Mouse (Mus musculus): Measurements from ENCODE around the gene Pim3. TPM values are rescaled to one million over a fixed set of nuclear protein-coding genes. Genes with fewer than 3 reads are reported as not detected.
A peak's percentile ranks its signal among the peaks of the same experiment; 100 is the strongest.

Pim3 gene
- polyA plus RNA-seq, 1 experiment from 2014 or later = 45.6 TPM

GRCm38 (mm10) chr15:88854119-88854968, 7.6 kb upstream of the Pim3 start:
- Histone ChIP-seq H3K9me3 (no peaks in the 10 kb centered on the region), H3K27me3 (no peaks in the 10 kb centered on the region), H3K4me1 (replicated peaks) (peaks cover 22% of the 10 kb centered on the region), H3K9ac (0 out of 2 replicates have a peak overlapping the region, but pooled peaks have one; percentile 24), H3K4me3 (no peak overlapping the region), H3K27ac (no peak overlapping the region), H3K4me2 (no peak overlapping the region), H3K36me3 (no peaks in the 10 kb centered on the region)
- ATAC-seq (ENCODE audit: low FRiP score) = no peak
- 55% methylated on average over 6 of the region's 6 CpGs for WGBS

- Histone ChIP-seq H3K27ac (no peak overlapping the region), H3K27me3 (no peaks in the 10 kb centered on the region), H3K4me3 (no peak overlapping the region), H3K9me3 (no peaks in the 10 kb centered on the region), H3K36me3 (no peaks in the 10 kb centered on the region), H3K4me2 (no peak overlapping the region), H3K9ac (no peak overlapping the region), H3K4me1 (replicated peaks) (peaks cover 17% of the 10 kb centered on the region)
- WGBS = 82% methylated on average over 15 of the region's 15 CpGs
- ATAC-seq (ENCODE audit: low FRiP score) = no peak
Measured at GRCm38 (mm10) chr15:88854969-88855830, 6.8 kb upstream of the Pim3 start.

- Histone ChIP-seq H3K4me2 (no peak overlapping the region), H3K36me3 (no peaks in the 10 kb centered on the region), H3K9me3 (no peaks in the 10 kb centered on the region), H3K4me1 (replicated peaks) (peaks cover 11% of the 10 kb centered on the region), H3K27ac (no peak overlapping the region), H3K4me3 (no peak overlapping the region), H3K27me3 (no peaks in the 10 kb centered on the region), H3K9ac (no peak overlapping the region)
- no peak for ATAC-seq (ENCODE audit: low FRiP score)
- WGBS = 84% methylated on average over 6 of the region's 6 CpGs
Measured at GRCm38 (mm10) chr15:88855896-88856417, 6.0 kb upstream of the Pim3 start.

GRCm38 (mm10) chr15:88856613-88857012, 5.4 kb upstream of the Pim3 start:
- 88% methylated on average over 5 of the region's 5 CpGs for WGBS
- no peaks in the 10 kb centered on the region for H3K36me3 ChIP-seq
- no peak overlapping the region for H3K9ac ChIP-seq
- H3K27ac ChIP-seq = no peak overlapping the region
- no peaks in the 10 kb centered on the region for H3K27me3 ChIP-seq
- peaks cover 16% of the 10 kb centered on the region for H3K4me1 ChIP-seq (replicated peaks)
- no peaks in the 10 kb centered on the region for H3K9me3 ChIP-seq
- H3K4me2 ChIP-seq = no peak overlapping the region
- ATAC-seq (ENCODE audit: low FRiP score) = no peak
- H3K4me3 ChIP-seq = no peak overlapping the region

- WGBS = 92% methylated on average over 7 of the region's 7 CpGs
- no peak for ATAC-seq (ENCODE audit: low FRiP score)
- peaks cover 17% of the 10 kb centered on the region for H3K4me1 ChIP-seq (replicated peaks)
- H3K27me3 ChIP-seq = no peaks in the 10 kb centered on the region
- H3K27ac ChIP-seq = no peak overlapping the region
- no peak overlapping the region for H3K9ac ChIP-seq
- no peaks in the 10 kb centered on the region for H3K36me3 ChIP-seq
- no peaks in the 10 kb centered on the region for H3K9me3 ChIP-seq
- no peak overlapping the region for H3K4me2 ChIP-seq
- H3K4me3 ChIP-seq = no peak overlapping the region
Measured at GRCm38 (mm10) chr15:88857361-88857760, 4.6 kb upstream of the Pim3 start.

- Histone ChIP-seq H3K36me3 (no peaks in the 10 kb centered on the region), H3K9me3 (no peaks in the 10 kb centered on the region), H3K4me2 (no peak overlapping the region), H3K27me3 (no peaks in the 10 kb centered on the region), H3K4me1 (replicated peaks) (peaks cover 17% of the 10 kb centered on the region), H3K4me3 (no peak overlapping the region), H3K9ac (peak overlapping the region; percentile 51; the same call in 1 of the 2 replicates), H3K27ac (no peak overlapping the region)
- no peak for ATAC-seq (ENCODE audit: low FRiP score)
- 91% methylated on average over 3 of the region's 3 CpGs for WGBS
Measured at GRCm38 (mm10) chr15:88858141-88858541, 3.8 kb upstream of the Pim3 start.

- Histone ChIP-seq H3K4me2 (no peak overlapping the region), H3K4me1 (replicated peaks) (peaks cover 17% of the 10 kb centered on the region), H3K27ac (no peak overlapping the region), H3K4me3 (no peak overlapping the region), H3K9me3 (no peaks in the 10 kb centered on the region), H3K9ac (0 out of 2 replicates have a peak overlapping the region, but pooled peaks have one; percentile 51), H3K27me3 (no peaks in the 10 kb centered on the region), H3K36me3 (no peaks in the 10 kb centered on the region)
- ATAC-seq (ENCODE audit: low FRiP score) = no peak
- 80% methylated on average over 2 of the region's 2 CpGs for WGBS
Measured at GRCm38 (mm10) chr15:88858707-88859106, 3.3 kb upstream of the Pim3 start.

- no peak overlapping the region for H3K4me2 ChIP-seq
- 68% methylated on average over 8 of the region's 8 CpGs for WGBS
- no peak overlapping the region for H3K27ac ChIP-seq
- no peak overlapping the region for H3K4me3 ChIP-seq
- no peak for ATAC-seq (ENCODE audit: low FRiP score)
- H3K9me3 ChIP-seq = no peaks in the 10 kb centered on the region
- H3K36me3 ChIP-seq = peaks cover 2% of the 10 kb centered on the region
- H3K27me3 ChIP-seq = no peaks in the 10 kb centered on the region
- H3K9ac ChIP-seq = peak overlapping the region; percentile 43; the same call in 1 of the 2 replicates
- H3K4me1 ChIP-seq (replicated peaks) = peaks cover 18% of the 10 kb centered on the region
Measured at GRCm38 (mm10) chr15:88859206-88859970, 2.6 kb upstream of the Pim3 start.

- H3K4me3 ChIP-seq = no peak overlapping the region
- no peak for ATAC-seq (ENCODE audit: low FRiP score)
- no peaks in the 10 kb centered on the region for H3K27me3 ChIP-seq
- H3K4me2 ChIP-seq = no peak overlapping the region
- WGBS = 91% methylated on average over 3 of the region's 3 CpGs
- no peaks in the 10 kb centered on the region for H3K9me3 ChIP-seq
- peaks cover 15% of the 10 kb centered on the region for H3K36me3 ChIP-seq
- no peak overlapping the region for H3K27ac ChIP-seq
- H3K4me1 ChIP-seq (replicated peaks) = peaks cover 22% of the 10 kb centered on the region
- H3K9ac ChIP-seq = no peak overlapping the region
Measured at GRCm38 (mm10) chr15:88860781-88861180, 1.2 kb upstream of the Pim3 start.

- Histone ChIP-seq H3K4me1 (replicated peaks) (peaks cover 30% of the 10 kb centered on the region), H3K4me2 (peak overlapping the region; percentile 88), H3K36me3 (peaks cover 38% of the 10 kb centered on the region), H3K27me3 (no peaks in the 10 kb centered on the region), H3K4me3 (peak overlapping the region; percentile 93), H3K27ac (peak overlapping the region; percentile 98), H3K9me3 (no peaks in the 10 kb centered on the region), H3K9ac (peak overlapping the region; percentile 94)
- WGBS = under 1% methylated on average over 82 of the region's 98 CpGs
- 0 out of 2 replicates have a peak, but pooled peaks have one; percentile 1 for ATAC-seq (ENCODE audit: low FRiP score)
Measured at GRCm38 (mm10) chr15:88862881-88863694, 1.1 kb downstream of the Pim3 start.

- peaks cover 43% of the 10 kb centered on the region for H3K36me3 ChIP-seq
- peak overlapping the region; percentile 88 for H3K4me2 ChIP-seq
- peak; percentile 76 for ATAC-seq (ENCODE audit: low FRiP score)
- H3K4me3 ChIP-seq = peak overlapping the region; percentile 93
- H3K9ac ChIP-seq = peak overlapping the region; percentile 94
- H3K4me1 ChIP-seq (replicated peaks) = peaks cover 30% of the 10 kb centered on the region
- no peaks in the 10 kb centered on the region for H3K27me3 ChIP-seq
- WGBS = 0% methylated on average over 27 of the region's 39 CpGs
- peak overlapping the region; percentile 98 for H3K27ac ChIP-seq
- H3K9me3 ChIP-seq = no peaks in the 10 kb centered on the region
Measured at GRCm38 (mm10) chr15:88863695-88864231, 1.8 kb downstream of the Pim3 start.

All from hindbrain, embryonic 13.5 days (tissue).